Mouse (Mus musculus): Measurements from ENCODE around the gene Adora2a.

GRCm38 (mm10) chr10:75326553-75326952, 9.9 kb downstream of the Adora2a start:
- no peak for TF ChIP-seq CTCF (IDR thresholded peaks at IDR 0.05; ENCODE audit: control insufficient read depth, insufficient read depth, low read length)
- no peak for TF ChIP-seq POLR2A (IDR thresholded peaks at IDR 0.05; ENCODE audit: borderline replicate concordance, control insufficient read depth, low read depth, low read length)

Data from bone marrow, adult 2 months (tissue).